ENCODE assay signal across 14 mouse cellular contexts in the genomic region with DNA sequence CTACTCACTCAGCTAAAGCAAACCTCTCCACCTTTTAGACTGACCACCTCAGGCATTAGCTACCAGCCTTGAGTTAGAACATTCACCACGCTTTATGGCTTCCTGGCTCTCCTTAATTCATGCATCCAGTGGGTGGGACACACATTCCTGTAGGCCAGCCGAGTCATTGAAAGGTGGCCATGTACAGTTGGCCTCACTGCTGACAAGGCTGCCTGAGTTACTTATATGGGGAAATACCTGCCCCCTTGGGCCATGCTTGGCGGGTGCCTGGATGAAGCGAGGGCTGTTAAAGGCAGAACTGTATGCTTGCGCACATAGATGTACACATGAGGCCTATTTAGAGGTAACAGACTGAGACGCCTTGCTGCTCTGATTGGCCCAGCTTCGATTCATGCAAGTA.
"Had no signal": no experiment of that assay in that cellular context is flagged by ENCODE, and none has a peak within 500 bp of the region (broad histone marks: within the 10 kb centered on the region; RNA-seq: fewer than 3 reads in every experiment).

No protein-coding gene starts in this region.

- ATAC-seq: intestine, postnatal 0 days; midbrain, embryonic 15.5 days had no signal

- H3K9me3 ChIP-seq: liver, embryonic 13.5 days; midbrain, embryonic 12.5 days; midbrain, embryonic 15.5 days; neural tube, embryonic 13.5 days had no signal

- DNase-seq: kidney, adult 2 months; kidney, postnatal 14 days; layer of hippocampus, adult 9-11 months; liver, embryonic 13.5 days; lung, adult 2 months; lung, postnatal 14 days; lung, postnatal 4 days; thymus, adult 18-20 months; thymus, postnatal 14 days had no signal

- H3K4me2 ChIP-seq: liver, embryonic 13.5 days; midbrain, embryonic 12.5 days; midbrain, embryonic 15.5 days; neural tube, embryonic 13.5 days had no signal

- H3K27ac ChIP-seq: layer of hippocampus, adult 2 months; liver, embryonic 13.5 days; midbrain, embryonic 12.5 days; midbrain, embryonic 15.5 days; neural tube, embryonic 13.5 days had no signal

- H3K27me3 ChIP-seq: liver, embryonic 13.5 days; midbrain, embryonic 12.5 days; midbrain, embryonic 15.5 days; neural tube, embryonic 13.5 days had no signal

- H3K4me3 ChIP-seq: layer of hippocampus, adult 2 months; liver, embryonic 13.5 days; midbrain, embryonic 12.5 days; midbrain, embryonic 15.5 days; neural tube, embryonic 13.5 days had no signal

- H3K9ac ChIP-seq: liver, embryonic 13.5 days; midbrain, embryonic 12.5 days; midbrain, embryonic 15.5 days; neural tube, embryonic 13.5 days had no signal
